Mouse (Mus musculus): Measurements from ENCODE around the gene Miga1. TPM values are rescaled to one million over a fixed set of nuclear protein-coding genes. Genes with fewer than 3 reads are reported as not detected.
A peak's percentile ranks its signal among the peaks of the same experiment; 100 is the strongest.

The Miga1 gene
- total RNA-seq, 2 experiments from 2014 or later: 74.5 to 78.2 TPM

GRCm38 (mm10) chr3:152291895-152292294, 48.3 kb downstream of the Miga1 start:
- no peak for TF ChIP-seq CTCF (conservative IDR thresholded peaks at IDR 0.05)
- H3K4me3 ChIP-seq: no peak overlapping the region
- DNase-seq (ENCODE audit: low spot score in 2 of 2): no peak
- H3K27ac ChIP-seq: no peak overlapping the region

GRCm38 (mm10) chr3:152290175-152290798, 49.9 kb downstream of the Miga1 start:
- H3K27ac ChIP-seq: no peak overlapping the region

GRCm38 (mm10) chr3:152288740-152289139, 51.5 kb downstream of the Miga1 start:
- no peak for TF ChIP-seq CTCF (conservative IDR thresholded peaks at IDR 0.05)
- Histone ChIP-seq H3K27ac (no peak overlapping the region), H3K4me3 (no peak overlapping the region)
- no peak for DNase-seq (ENCODE audit: low spot score in 2 of 2)

More at GRCm38 (mm10) chr3:152290175-152290798, 49.9 kb downstream of the Miga1 start:
- no peak overlapping the region for H3K4me3 ChIP-seq
- no peak for TF ChIP-seq CTCF (conservative IDR thresholded peaks at IDR 0.05)
- DNase-seq (ENCODE audit: low spot score in 2 of 2): no peak

- no peak for TF ChIP-seq CTCF (conservative IDR thresholded peaks at IDR 0.05)
- no peak for DNase-seq (ENCODE audit: low spot score in 2 of 2)
- Histone ChIP-seq H3K4me3 (no peak overlapping the region), H3K27ac (no peak overlapping the region)
These were observed 51.9 kb downstream of the Miga1 start for GRCm38 (mm10) chr3:152288276-152288675.

GRCm38 (mm10) chr3:152287810-152288209, 52.4 kb downstream of the Miga1 start:
- TF ChIP-seq CTCF (conservative IDR thresholded peaks at IDR 0.05): peak; percentile 30
- no peak overlapping the region for H3K27ac ChIP-seq
- DNase-seq (ENCODE audit: low spot score in 2 of 2): no peak
- H3K4me3 ChIP-seq: no peak overlapping the region

- TF ChIP-seq CTCF (conservative IDR thresholded peaks at IDR 0.05): no peak
These were observed 55.4 kb downstream of the Miga1 start for GRCm38 (mm10) chr3:152284759-152285158.

GRCm38 (mm10) chr3:152284306-152284705, 55.9 kb downstream of the Miga1 start:
- no peak for TF ChIP-seq CTCF (conservative IDR thresholded peaks at IDR 0.05)
- no peak overlapping the region for H3K27ac ChIP-seq
- H3K4me3 ChIP-seq: no peak overlapping the region
- no peak for DNase-seq (ENCODE audit: low spot score in 2 of 2)

More at GRCm38 (mm10) chr3:152284759-152285158, 55.4 kb downstream of the Miga1 start:
- Histone ChIP-seq H3K27ac (no peak overlapping the region), H3K4me3 (no peak overlapping the region)
- no peak for DNase-seq (ENCODE audit: low spot score in 2 of 2)

- no peak for TF ChIP-seq CTCF (conservative IDR thresholded peaks at IDR 0.05)
- no peak for DNase-seq (ENCODE audit: low spot score in 2 of 2)
- Histone ChIP-seq H3K27ac (no peak overlapping the region), H3K4me3 (no peak overlapping the region)
These were observed 58.1 kb downstream of the Miga1 start for GRCm38 (mm10) chr3:152282126-152282525.

GRCm38 (mm10) chr3:152278431-152278830, 61.8 kb downstream of the Miga1 start:
- DNase-seq (ENCODE audit: low spot score in 2 of 2): no peak
- no peak overlapping the region for H3K27ac ChIP-seq
- H3K4me3 ChIP-seq: no peak overlapping the region
- no peak for TF ChIP-seq CTCF (conservative IDR thresholded peaks at IDR 0.05)

GRCm38 (mm10) chr3:152277912-152278311, 62.3 kb downstream of the Miga1 start:
- Histone ChIP-seq H3K27ac (no peak overlapping the region), H3K4me3 (no peak overlapping the region)
- no peak for TF ChIP-seq CTCF (conservative IDR thresholded peaks at IDR 0.05)
- no peak for DNase-seq (ENCODE audit: low spot score in 2 of 2)

- Histone ChIP-seq H3K27ac (no peak overlapping the region), H3K4me3 (no peak overlapping the region)
- no peak for DNase-seq (ENCODE audit: low spot score in 2 of 2)
- no peak for TF ChIP-seq CTCF (conservative IDR thresholded peaks at IDR 0.05)
These were observed 63.3 kb downstream of the Miga1 start for GRCm38 (mm10) chr3:152276935-152277334.

- H3K27ac ChIP-seq: no peak overlapping the region
- TF ChIP-seq CTCF (conservative IDR thresholded peaks at IDR 0.05): no peak
- H3K4me3 ChIP-seq: no peak overlapping the region
- DNase-seq (ENCODE audit: low spot score in 2 of 2): no peak
These were observed 65.2 kb downstream of the Miga1 start for GRCm38 (mm10) chr3:152275008-152275407.

GRCm38 (mm10) chr3:152272974-152273685, 67.1 kb downstream of the Miga1 start:
- TF ChIP-seq CTCF (conservative IDR thresholded peaks at IDR 0.05): no peak
- no peak overlapping the region for H3K4me3 ChIP-seq
- H3K27ac ChIP-seq: no peak overlapping the region
- DNase-seq (ENCODE audit: low spot score in 2 of 2): no peak

- H3K27ac ChIP-seq: no peak overlapping the region
- H3K4me3 ChIP-seq: no peak overlapping the region
- TF ChIP-seq CTCF (conservative IDR thresholded peaks at IDR 0.05): no peak
- DNase-seq (ENCODE audit: low spot score in 2 of 2): no peak
These were observed 68.3 kb downstream of the Miga1 start for GRCm38 (mm10) chr3:152271876-152272275.
